Mouse (Mus musculus) ES-Bruce4 (cell line): Measurements from ENCODE around the gene Krtap9-3. TPM values are rescaled to one million over a fixed set of nuclear protein-coding genes. Genes with fewer than 3 reads are reported as not detected.
"Not testable (repeated sequence)": the region's sequence is repeated elsewhere in the genome, so short reads cannot be mapped to it uniquely, and the experiment has no call there.

Experiments
- H3K27ac ChIP-seq: 2 replicates; pipeline ENCODE4 v1.5.1; 2012; ENCODE audit warnings: low read length, inconsistent platforms; ENCODE audit not compliant: insufficient read depth
- H3K27me3 ChIP-seq: 2 replicates; pipeline ENCODE4 v1.6.1; 2012; ENCODE audit warnings: mild to moderate bottlenecking, low read length, inconsistent platforms; ENCODE audit not compliant: control insufficient read depth, poor library complexity, insufficient read depth, severe bottlenecking
- H3K36me3 ChIP-seq: 2 replicates; pipeline ENCODE4 v1.6.1; 2012; ENCODE audit warnings: inconsistent platforms, mild to moderate bottlenecking, low read length, moderate library complexity; ENCODE audit not compliant: control insufficient read depth, poor library complexity, insufficient read depth, severe bottlenecking
- H3K4me1 ChIP-seq: one replicate; pipeline ENCODE4 v1.8.1; 2011; ENCODE audit warnings: low read length; ENCODE audit not compliant: control insufficient read depth, insufficient read depth
- H3K4me3 ChIP-seq: 2 replicates; pipeline ENCODE4 v1.5.1; 2011; ENCODE audit warnings: low read depth, mild to moderate bottlenecking, low read length
- H3K9ac ChIP-seq: 2 replicates; pipeline ENCODE4 v1.6.1; 2012; ENCODE audit warnings: low read depth, mild to moderate bottlenecking, inconsistent platforms; ENCODE audit not compliant: poor library complexity, severe bottlenecking
- H3K9me3 ChIP-seq: replicated peaks from 2 replicates; pipeline ENCODE4 v1.6.1; 2012; ENCODE audit warnings: mild to moderate bottlenecking, low read length, inconsistent platforms; ENCODE audit not compliant: control insufficient read depth, poor library complexity, insufficient read depth, severe bottlenecking
- CTCF ChIP-seq: IDR thresholded peaks from one replicate; pipeline ENCODE4 v1.8.1; 2011; ENCODE audit warnings: low read depth, low read length
- EP300 ChIP-seq: IDR thresholded peaks from 2 replicates; pipeline ENCODE4 v1.6.1; 2011; ENCODE audit warnings: low read depth, low read length; ENCODE audit not compliant: insufficient read depth
- POLR2A ChIP-seq: IDR thresholded peaks from one replicate; pipeline ENCODE4 v1.8.1; 2011; ENCODE audit warnings: low read length; ENCODE audit not compliant: insufficient read depth
- polyA plus RNA-seq: library from polyadenylated mRNA; stranded (reverse); fragments of >200 nt; gene quantifications from 2 replicates; pipeline ENCODE4 v1.2.4, GENCODE M21; 2011; ENCODE audit warnings: low read depth; ENCODE audit not compliant: missing spikeins, insufficient read depth, insufficient read length

Gene Krtap9-3
- not detected in 2 replicates for polyA plus RNA-seq

- H3K9ac ChIP-seq, H3K36me3 ChIP-seq, H3K4me3 ChIP-seq, H3K4me1 ChIP-seq, H3K27ac ChIP-seq, H3K27me3 ChIP-seq, H3K9me3 ChIP-seq: not testable (repeated sequence)
Measured at GRCm38 (mm10) chr11:99597742-99598141, at the start of gene Krtap9-3. Gene Krtap9-3, minus strand, starts transcription at chr11:99598105.

DNA sequence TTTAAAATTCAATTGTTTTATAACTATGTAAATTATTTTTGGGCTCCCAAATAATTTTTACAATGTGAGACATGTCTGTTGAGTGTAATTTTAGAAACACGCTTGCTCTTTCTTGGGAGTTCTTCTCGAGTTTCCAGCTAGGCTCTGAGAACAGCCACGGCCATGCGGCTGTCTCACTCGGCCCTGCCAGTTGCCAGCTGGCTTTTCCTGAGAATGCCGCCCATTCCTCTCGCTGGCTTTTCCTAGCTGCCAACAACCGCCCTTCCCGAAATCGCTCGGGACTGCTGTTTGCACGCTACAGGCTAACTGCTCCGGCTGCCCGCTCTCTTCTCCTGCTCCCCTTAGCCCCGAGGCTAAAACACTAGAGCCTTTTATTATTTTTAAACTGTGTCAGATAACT lies 48.5 kb upstream of the Krtap9-3 start:
- Histone ChIP-seq H3K9me3 (peaks cover 3% of the 10 kb centered on the region; the same call in 1 of the 2 replicates), H3K27ac (no peak overlapping the region), H3K9ac (no peak overlapping the region), H3K27me3 (no peaks in the 10 kb centered on the region), H3K4me3 (no peak overlapping the region), H3K4me1 (no peaks in the 10 kb centered on the region), H3K36me3 (no peaks in the 10 kb centered on the region)
- TF ChIP-seq POLR2A (no peak), CTCF (no peak), EP300 (no peak)

DNA sequence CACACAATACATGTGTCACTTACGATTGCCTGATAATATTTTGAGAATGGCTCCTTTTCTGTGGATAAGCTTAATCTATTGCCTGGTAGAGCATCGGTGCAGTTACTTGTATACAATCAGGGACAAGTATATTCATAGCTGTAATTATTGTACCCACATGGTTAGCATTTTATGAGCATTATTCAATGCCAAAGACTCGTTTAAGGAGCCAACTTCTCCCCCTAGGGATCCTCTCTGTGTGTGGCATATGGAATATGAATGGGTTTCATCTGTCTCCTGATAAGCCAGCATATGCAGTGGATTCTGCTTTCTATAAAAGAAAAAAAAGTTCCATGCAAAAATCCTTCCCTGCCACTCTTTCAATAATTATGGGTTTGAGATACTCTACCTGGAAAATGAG lies 46.4 kb upstream of the Krtap9-3 start:
- Histone ChIP-seq H3K9me3 (no peaks in the 10 kb centered on the region), H3K9ac (no peak overlapping the region), H3K4me3 (no peak overlapping the region), H3K27me3 (no peaks in the 10 kb centered on the region), H3K4me1 (no peaks in the 10 kb centered on the region), H3K36me3 (no peaks in the 10 kb centered on the region), H3K27ac (no peak overlapping the region)
- TF ChIP-seq CTCF (no peak), EP300 (no peak), POLR2A (no peak)

DNA sequence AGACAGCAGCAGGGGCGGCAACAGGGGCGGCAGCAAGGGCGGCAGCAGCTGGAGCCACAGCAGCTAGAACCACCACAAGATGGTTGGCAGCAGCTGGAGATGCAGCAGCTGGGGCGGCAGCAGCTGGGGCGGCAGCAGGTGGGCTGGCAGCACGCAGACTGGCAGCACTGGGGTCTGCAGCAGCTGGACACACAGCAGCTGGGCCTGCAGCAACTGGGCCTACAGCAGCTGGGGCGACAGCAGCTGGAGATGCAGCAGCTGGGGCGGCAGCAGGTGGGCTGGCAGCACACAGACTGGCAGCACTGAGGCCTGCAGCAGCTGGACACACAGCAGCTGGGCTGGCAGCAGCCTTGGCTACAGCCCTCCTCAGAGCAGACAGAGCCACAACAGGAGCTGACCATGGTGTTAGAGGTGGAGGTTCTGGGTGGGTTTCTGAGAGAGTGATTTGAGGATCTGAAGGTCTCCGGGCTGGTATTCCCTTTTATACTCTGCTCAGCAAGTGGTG lies 45.8 kb upstream of the Krtap9-3 start, which contains the start of gene Krtap4-7:
Gene Krtap4-7 (minus strand): TSS at position 455 of the 505 bp plus-strand sequence.
- not testable (repeated sequence) for H3K9me3 ChIP-seq, H3K27ac ChIP-seq, H3K4me1 ChIP-seq, H3K36me3 ChIP-seq, H3K27me3 ChIP-seq, H3K4me3 ChIP-seq, H3K9ac ChIP-seq

- H3K9me3 ChIP-seq: no peaks in the 10 kb centered on the region
- no peaks in the 10 kb centered on the region for H3K36me3 ChIP-seq
- H3K27me3 ChIP-seq: no peaks in the 10 kb centered on the region
- H3K9ac ChIP-seq: no peak overlapping the region
- no peak for TF ChIP-seq POLR2A
- TF ChIP-seq EP300: no peak
- no peak for TF ChIP-seq CTCF
- H3K27ac ChIP-seq: no peak overlapping the region
- H3K4me3 ChIP-seq: no peak overlapping the region
- H3K4me1 ChIP-seq: no peaks in the 10 kb centered on the region
Measured at GRCm38 (mm10) chr11:99640926-99641325, 43.0 kb upstream of the Krtap9-3 start.

GRCm38 (mm10) chr11:99637086-99637485 lies 39.2 kb upstream of the Krtap9-3 start:
- H3K36me3 ChIP-seq: no peaks in the 10 kb centered on the region
- no peaks in the 10 kb centered on the region for H3K27me3 ChIP-seq
- H3K9ac ChIP-seq: no peak overlapping the region
- no peak overlapping the region for H3K27ac ChIP-seq
- H3K4me3 ChIP-seq: no peak overlapping the region
- TF ChIP-seq CTCF: no peak
- no peaks in the 10 kb centered on the region for H3K9me3 ChIP-seq
- H3K4me1 ChIP-seq: no peaks in the 10 kb centered on the region
